Mouse (Mus musculus) Muller cell, postnatal 12 days (primary cell): Measurements from ENCODE around the gene Slc36a1.
A peak's percentile ranks its signal among the peaks of the same experiment; 100 is the strongest.

Experiments
- DNase-seq: peaks from one replicate; pipeline ENCODE4 v3.0.0-alpha.2; 2015; ENCODE audit errors: inconsistent ontology term

Gene Slc36a1

DNA sequence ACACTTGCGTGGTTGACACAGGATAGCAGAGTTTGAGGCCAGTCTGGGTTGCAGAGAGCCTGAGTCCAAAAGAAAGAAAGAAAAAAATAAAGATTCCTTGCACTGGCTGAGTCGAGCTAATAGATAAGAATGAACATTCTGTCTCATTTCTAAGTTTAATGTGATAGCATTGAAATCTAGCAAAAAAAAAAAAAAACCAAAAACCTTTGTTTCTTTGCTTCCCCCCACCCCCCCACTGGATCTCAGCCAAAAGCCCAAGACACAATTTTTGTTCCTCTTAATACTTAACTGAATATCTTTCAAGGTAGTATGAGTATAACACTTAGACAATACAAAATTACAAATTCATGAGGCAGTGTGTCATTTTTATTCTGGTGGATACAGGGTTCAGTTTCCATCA is 4.9 kb downstream of the Slc36a1 start:
- no peak for DNase-seq

- no peak for DNase-seq
These were observed 5.6 kb downstream of the Slc36a1 start for GRCm38 (mm10) chr11:55209626-55210353.

DNA sequence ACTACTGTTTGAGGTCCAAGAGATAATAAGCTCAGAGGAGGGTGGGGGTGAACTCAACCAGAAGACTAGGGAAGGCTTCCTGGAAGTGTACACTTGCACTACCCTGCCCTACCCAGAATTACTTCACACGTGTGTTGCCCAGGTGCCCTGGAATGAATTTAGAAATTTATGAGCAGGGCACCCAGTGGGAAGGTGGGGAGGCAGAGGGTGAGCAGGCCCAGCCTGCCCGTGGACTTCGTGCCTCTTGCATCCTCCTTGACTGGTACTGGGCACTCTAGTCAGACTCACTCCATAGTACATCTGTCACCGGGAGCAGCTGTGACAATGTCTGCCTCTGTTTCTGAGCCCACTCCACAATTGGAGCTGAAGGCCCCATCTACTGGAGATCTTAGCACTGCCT is 9.4 kb downstream of the Slc36a1 start:
- DNase-seq, result no peak

GRCm38 (mm10) chr11:55214161-55214560 is 10.0 kb downstream of the Slc36a1 start:
- DNase-seq, result no peak

GRCm38 (mm10) chr11:55214978-55215377 is 10.8 kb downstream of the Slc36a1 start:
- DNase-seq, result no peak

DNA sequence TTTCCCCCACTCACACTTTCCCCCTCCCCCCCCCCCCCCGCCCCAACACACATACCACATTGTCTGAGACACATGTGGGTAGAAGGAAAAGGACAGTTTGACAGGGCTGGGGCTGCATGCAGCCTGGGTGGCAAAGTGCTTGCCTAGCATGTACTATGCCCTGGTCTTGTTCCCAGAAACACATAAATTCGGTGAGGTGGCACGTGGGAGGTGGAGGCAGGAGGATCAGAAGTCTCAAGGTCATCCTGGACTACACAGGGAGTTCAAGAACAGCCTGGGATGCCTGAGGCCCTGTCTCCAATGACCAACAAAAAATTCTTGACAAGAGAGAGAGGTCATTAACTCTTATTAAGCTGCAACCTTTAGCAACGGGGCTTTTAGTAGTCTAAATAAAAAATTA is 11.9 kb downstream of the Slc36a1 start:
- DNase-seq, result no peak

DNA sequence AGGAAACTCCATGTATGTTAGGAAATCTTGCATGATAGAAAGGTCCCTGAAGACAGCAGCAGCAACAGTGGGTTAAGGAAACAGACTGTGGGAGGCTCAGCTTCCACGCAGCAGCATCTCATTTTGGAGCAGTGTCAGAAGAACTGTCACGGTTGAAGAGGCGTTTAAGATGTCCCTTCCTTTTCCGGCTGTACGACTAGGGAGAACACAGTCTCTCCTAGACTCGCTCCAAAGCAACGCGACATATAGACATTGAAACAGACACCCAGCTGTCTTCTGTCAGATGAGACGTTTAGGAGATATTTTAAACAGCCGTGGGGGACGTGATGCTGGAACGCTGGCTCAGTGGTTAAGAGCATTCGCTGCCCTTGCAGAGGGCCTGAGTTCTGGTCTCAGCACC is 12.7 kb downstream of the Slc36a1 start:
- no peak for DNase-seq

DNA sequence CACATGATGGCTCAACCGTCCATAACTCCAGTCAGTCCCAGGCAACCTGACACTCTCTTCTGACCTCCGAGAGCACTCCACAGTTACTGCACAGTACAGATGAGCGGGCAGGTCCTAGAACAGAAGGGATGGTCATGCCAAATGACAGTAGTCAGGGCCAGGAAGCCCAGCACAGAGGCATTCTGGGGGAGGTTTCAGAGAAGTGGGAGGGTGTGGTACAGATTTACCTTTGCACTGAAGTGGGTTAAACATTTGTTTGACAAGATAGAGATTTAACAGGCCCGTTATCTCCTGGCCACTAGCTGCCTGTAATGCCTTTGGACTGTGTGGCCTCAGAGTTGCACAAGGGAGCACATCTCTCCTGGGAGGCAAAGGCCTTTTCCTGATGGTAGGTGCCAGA is 13.3 kb downstream of the Slc36a1 start:
- no peak for DNase-seq

GRCm38 (mm10) chr11:55217880-55218279 is 13.7 kb downstream of the Slc36a1 start:
- DNase-seq, result no peak

- DNase-seq, result no peak
These were observed 14.3 kb downstream of the Slc36a1 start for GRCm38 (mm10) chr11:55218473-55218872.

- no peak for DNase-seq
These were observed 17.2 kb downstream of the Slc36a1 start for GRCm38 (mm10) chr11:55221306-55221705.

DNA sequence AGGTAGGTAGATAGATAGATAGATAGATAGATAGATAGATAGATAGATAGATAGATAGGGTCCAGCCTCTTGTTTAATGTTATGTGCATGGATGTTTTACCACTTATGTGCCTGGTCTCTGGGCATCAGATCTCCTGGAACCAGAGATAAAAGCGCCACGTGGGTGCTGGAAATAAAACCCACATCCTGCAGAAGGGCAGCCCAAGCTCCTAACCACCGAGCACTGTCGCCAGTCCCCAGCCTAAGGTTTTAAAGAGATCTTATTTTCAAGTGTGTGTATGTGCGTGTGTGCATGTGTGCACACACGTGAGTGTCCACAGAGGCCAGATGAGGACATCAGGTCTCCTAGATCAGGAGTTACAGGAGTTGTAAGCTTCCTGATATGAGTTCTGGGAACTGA is 26.9 kb downstream of the Slc36a1 start:
- DNase-seq, result no peak

- DNase-seq, result no peak
These were observed 30.1 kb downstream of the Slc36a1 start for GRCm38 (mm10) chr11:55234288-55234687.

- no peak for DNase-seq
These were observed 30.6 kb downstream of the Slc36a1 start for GRCm38 (mm10) chr11:55234791-55235190.

GRCm38 (mm10) chr11:55236815-55237214 is 32.7 kb downstream of the Slc36a1 start:
- no peak for DNase-seq

GRCm38 (mm10) chr11:55239496-55239895 is 35.3 kb downstream of the Slc36a1 start:
- DNase-seq, result no peak

GRCm38 (mm10) chr11:55240556-55240955 is 36.4 kb downstream of the Slc36a1 start:
- peak; percentile 32 for DNase-seq

DNA sequence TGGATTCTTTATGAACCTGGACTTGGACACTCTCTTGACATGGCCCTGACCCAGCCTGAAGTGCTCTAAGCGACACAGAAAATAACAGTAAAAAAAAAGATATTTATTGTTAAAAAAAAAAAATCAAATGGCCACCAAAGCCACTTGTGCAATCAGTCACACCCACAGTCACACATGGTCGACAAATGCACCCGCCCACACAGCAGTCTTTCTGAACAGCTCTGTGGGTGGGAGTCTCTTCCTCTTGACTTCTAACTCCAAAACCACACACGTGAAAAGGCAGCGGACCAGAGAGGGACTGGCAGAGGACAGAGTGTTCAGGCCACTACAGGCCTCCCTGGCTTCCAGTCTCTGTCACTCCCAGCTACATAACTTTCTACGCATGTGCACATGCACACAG is 46.4 kb downstream of the Slc36a1 start:
- no peak for DNase-seq

GRCm38 (mm10) chr11:55253391-55253790 is 49.2 kb downstream of the Slc36a1 start:
- no peak for DNase-seq

GRCm38 (mm10) chr11:55261105-55261504 is 57.0 kb downstream of the Slc36a1 start:
- no peak for DNase-seq

DNA sequence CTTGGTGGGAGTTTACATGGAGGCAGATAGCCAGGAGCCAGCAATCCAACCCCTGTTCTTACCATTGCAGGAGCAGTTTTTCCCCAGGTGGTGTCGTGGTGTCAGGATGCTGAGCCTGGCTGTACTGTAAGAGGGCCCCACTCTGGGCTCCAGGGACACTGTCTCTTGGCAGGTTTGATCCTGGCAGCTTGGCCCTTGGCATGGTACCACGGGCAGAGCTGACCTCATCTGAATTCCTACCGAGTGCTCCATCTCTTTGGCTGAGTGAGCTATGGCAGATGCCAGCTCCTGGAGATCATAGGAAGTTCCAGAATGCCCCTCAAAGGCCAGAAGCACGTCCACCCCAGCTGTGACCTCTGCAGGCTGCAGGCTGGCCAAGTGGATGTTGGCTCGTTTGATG is 57.9 kb downstream of the Slc36a1 start:
- peak; percentile 71 for DNase-seq

DNA sequence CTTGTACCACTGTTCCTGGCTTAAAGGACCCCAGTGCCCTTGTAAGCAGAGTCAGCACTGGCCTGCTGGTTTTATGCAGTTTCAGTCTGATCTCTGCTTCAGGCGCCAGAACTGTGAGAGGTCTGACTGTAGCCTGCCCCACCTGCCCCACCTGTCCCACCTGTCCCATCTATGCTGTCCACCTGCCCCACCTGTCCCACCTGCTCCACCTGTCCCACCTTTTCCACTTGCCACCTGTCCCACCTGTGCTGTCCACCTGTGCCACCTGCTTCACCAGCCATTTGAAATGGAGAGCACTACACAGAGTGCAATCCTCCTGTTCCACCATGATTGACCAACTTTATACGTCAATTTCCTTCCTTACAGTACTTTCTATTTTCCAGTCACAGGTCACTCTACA is 60.2 kb downstream of the Slc36a1 start:
- no peak for DNase-seq

DNA sequence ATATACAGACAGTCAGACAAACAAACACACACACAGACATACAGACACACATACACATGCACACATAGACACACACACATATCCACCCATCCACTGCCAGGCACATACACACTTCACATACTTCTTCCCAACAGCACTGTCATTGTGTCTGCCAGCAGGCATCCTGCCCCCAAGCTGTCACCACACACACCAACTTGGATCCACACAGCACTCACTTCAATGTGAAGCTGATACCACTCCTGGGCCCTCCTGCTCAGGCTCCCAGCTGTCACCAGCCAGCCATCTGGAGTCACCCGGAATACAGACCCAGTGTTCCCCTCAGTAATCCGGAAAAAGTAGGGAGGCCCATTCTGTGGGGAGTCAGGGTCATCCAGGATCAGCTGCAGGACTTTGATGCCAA is 61.5 kb downstream of the Slc36a1 start:
- DNase-seq, result no peak

DNA sequence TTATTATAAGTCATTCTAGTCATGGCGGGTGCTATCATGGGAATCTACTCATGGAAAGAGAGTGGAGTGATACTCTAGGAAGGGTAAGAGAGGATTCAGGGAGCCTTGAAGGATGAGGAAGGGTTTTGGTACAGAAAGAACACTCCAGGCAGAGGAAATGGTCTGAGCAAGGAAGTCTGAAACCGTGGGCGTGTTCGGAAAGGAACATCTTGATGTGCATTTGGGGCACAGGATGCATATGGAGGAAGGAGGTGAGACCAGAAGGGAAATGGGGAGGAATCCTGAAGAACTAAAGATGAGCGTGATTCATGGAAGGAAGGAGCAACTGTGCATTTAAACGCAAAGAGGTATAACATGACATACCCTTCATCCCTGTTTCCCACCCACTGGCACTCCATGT is 64.4 kb downstream of the Slc36a1 start:
- no peak for DNase-seq
